Mouse (Mus musculus) cerebellum, postnatal 4 days (tissue): ENCODE results near the gene B3galnt2.
"Not testable (repeated sequence)": the region's sequence is repeated elsewhere in the genome, so short reads cannot be mapped to it uniquely, and the experiment has no call there.

Source experiments
- DNase-seq, 2 experiments: peaks; one replicate each; pipeline ENCODE4 v3.0.0; 2022; ENCODE audit warnings: low spot score in 2 of 2, mixed read lengths in 1 of 2

Gene B3galnt2

GRCm38 (mm10) chr13:13953874-13954832, at the start of gene B3galnt2:
Gene B3galnt2, plus strand, starts transcription at chr13:13954469.
- peak; percentile 81 to 92 for DNase-seq

GRCm38 (mm10) chr13:13911341-13911740, 42.9 kb upstream of the B3galnt2 start:
- DNase-seq = no peak

- DNase-seq = no peak
Measured at GRCm38 (mm10) chr13:13919396-13919795, 34.9 kb upstream of the B3galnt2 start.

- DNase-seq = no peak
Measured at GRCm38 (mm10) chr13:13922526-13922925, 31.7 kb upstream of the B3galnt2 start.

GRCm38 (mm10) chr13:13929982-13930381, 24.3 kb upstream of the B3galnt2 start:
- DNase-seq = no peak

- DNase-seq = peak in 1 of 2 experiments; percentile 29
Measured at GRCm38 (mm10) chr13:13954931-13955330, 662 bp downstream of the B3galnt2 start.

GRCm38 (mm10) chr13:13956686-13957085, 2.4 kb downstream of the B3galnt2 start:
- DNase-seq = no peak

GRCm38 (mm10) chr13:13960211-13960610, 5.9 kb downstream of the B3galnt2 start:
- no peak for DNase-seq

GRCm38 (mm10) chr13:13961046-13961445, 6.8 kb downstream of the B3galnt2 start:
- no peak for DNase-seq

GRCm38 (mm10) chr13:13965388-13965964, 11.2 kb downstream of the B3galnt2 start:
- no peak for DNase-seq

GRCm38 (mm10) chr13:13966172-13966571, 11.9 kb downstream of the B3galnt2 start:
- DNase-seq = no peak

GRCm38 (mm10) chr13:13968629-13969111, 14.4 kb downstream of the B3galnt2 start:
- DNase-seq = no peak

GRCm38 (mm10) chr13:13969796-13970195, 15.5 kb downstream of the B3galnt2 start:
- DNase-seq = no peak

GRCm38 (mm10) chr13:13981842-13982241, 27.6 kb downstream of the B3galnt2 start:
- not testable (repeated sequence) for DNase-seq

GRCm38 (mm10) chr13:13983523-13983922, 29.3 kb downstream of the B3galnt2 start:
- no peak for DNase-seq

GRCm38 (mm10) chr13:13989135-13989534, 34.9 kb downstream of the B3galnt2 start:
- no peak for DNase-seq

GRCm38 (mm10) chr13:13990391-13990790, 36.1 kb downstream of the B3galnt2 start:
- no peak for DNase-seq

- DNase-seq = no peak
Measured at GRCm38 (mm10) chr13:13993041-13993440, 38.8 kb downstream of the B3galnt2 start.

GRCm38 (mm10) chr13:13995046-13995445, 40.8 kb downstream of the B3galnt2 start:
- DNase-seq = no peak

- no peak for DNase-seq
Measured at GRCm38 (mm10) chr13:13997476-13997875, 43.2 kb downstream of the B3galnt2 start.

GRCm38 (mm10) chr13:14002706-14003105, 48.4 kb downstream of the B3galnt2 start:
- DNase-seq = no peak

GRCm38 (mm10) chr13:14004086-14004485, 49.8 kb downstream of the B3galnt2 start:
- DNase-seq = no peak

GRCm38 (mm10) chr13:14004999-14005398, 50.7 kb downstream of the B3galnt2 start:
- DNase-seq = no peak
